ENCODE assay signal across 13 mouse cellular contexts in the genomic region with DNA sequence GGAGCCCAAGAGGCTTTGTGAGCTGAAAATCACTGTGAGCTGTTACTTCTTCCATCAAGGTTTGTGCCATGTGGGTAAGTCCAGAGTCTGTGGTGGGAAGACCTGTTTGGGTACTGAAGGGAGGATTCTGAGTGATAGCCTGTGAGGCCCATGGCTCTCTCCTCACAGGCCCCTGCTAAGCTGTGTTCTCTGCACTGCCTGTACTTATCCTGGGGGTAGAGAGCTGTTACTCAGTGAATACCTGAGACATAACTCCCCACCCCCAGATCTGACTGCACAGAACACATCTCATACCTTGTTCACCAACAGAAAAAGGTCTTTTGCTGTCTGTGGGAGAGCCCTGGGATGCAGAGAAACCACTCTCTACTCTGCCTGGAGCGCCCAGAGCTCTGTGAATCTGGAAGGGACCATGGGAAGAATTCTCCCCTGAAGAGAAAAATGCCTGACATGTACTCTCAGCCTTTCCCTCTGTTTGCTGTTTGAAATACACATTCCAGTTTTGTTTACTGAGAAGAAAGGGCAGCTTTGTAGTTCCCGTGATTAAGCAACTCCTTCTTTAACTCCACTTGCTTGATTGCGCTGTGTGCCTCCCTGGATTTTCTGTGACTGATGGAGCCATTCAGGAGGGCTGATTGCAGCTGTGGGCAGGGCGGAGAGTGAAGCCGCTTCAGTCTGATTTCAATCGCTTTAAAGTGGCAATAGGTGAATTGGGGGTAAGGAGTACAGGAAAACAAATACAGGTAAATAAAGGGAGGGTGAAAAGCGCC.
DNase-seq lines count a peak whose midpoint lies in the region; ATAC-seq and TF ChIP-seq lines count a peak whose summit lies in the region.
"Had no signal": no experiment of that assay in that cellular context is flagged by ENCODE, and none has a peak within 500 bp of the region (broad histone marks: within the 10 kb centered on the region; RNA-seq: fewer than 3 reads in every experiment).

No protein-coding gene starts in this region.

- H3K36me3 ChIP-seq in forebrain, embryonic 10.5 days (replicated peaks), result no peaks in the 10 kb centered on the region
- no peaks in the 10 kb centered on the region for H3K36me3 ChIP-seq in forebrain, embryonic 11.5 days (ENCODE audit: control insufficient read depth, insufficient read depth, low read length)
- H3K36me3 ChIP-seq in midbrain, embryonic 16.5 days (ENCODE audit: control insufficient read depth, insufficient read depth, low read length), result no peaks in the 10 kb centered on the region
- H3K36me3 ChIP-seq in midbrain, embryonic 10.5 days, result no peaks in the 10 kb centered on the region
- H3K36me3 ChIP-seq in lung, postnatal 0 days (ENCODE audit: insufficient read depth, low read length), result no peaks in the 10 kb centered on the region
- H3K36me3 ChIP-seq: stomach, embryonic 15.5 days had no signal

- H3K4me1 ChIP-seq in forebrain, embryonic 10.5 days, result peaks cover 24% of the 10 kb centered on the region
- H3K4me1 ChIP-seq in forebrain, embryonic 11.5 days (replicated peaks; ENCODE audit: control insufficient read depth, insufficient read depth, low read length), result peaks cover 4% of the 10 kb centered on the region; the same call in 1 of the 2 replicates
- peaks cover 11% of the 10 kb centered on the region for H3K4me1 ChIP-seq in midbrain, embryonic 16.5 days (ENCODE audit: control insufficient read depth, insufficient read depth, low read length)
- peaks cover 20% of the 10 kb centered on the region for H3K4me1 ChIP-seq in midbrain, embryonic 10.5 days
- no peaks in the 10 kb centered on the region for H3K4me1 ChIP-seq in lung, postnatal 0 days (ENCODE audit: insufficient read depth, low read depth, low read length)

- no peak for DNase-seq in forebrain, embryonic 10.5 days (ENCODE audit: extremely low spot score, low spot score)
- DNase-seq in forebrain, embryonic 11.5 days (ENCODE audit: low spot score), result no peak
- no peak for DNase-seq in midbrain, embryonic 10.5 days (ENCODE audit: low spot score)
- DNase-seq in lung, postnatal 0 days (ENCODE audit: low spot score), result peak; percentile 82
- no peak for DNase-seq in frontal cortex, adult 2 months (ENCODE audit: extremely low spot score in 1 of 2, low spot score in 1 of 2)
- no peak for DNase-seq in layer of hippocampus, adult 9-11 months
- DNase-seq: adrenal gland, postnatal 10 days; gastrocnemius, postnatal 14 days; kidney, postnatal 14 days; liver had no signal

- no peak overlapping the region for H3K9ac ChIP-seq in forebrain, embryonic 11.5 days (ENCODE audit: low read length)
- H3K9ac ChIP-seq in midbrain, embryonic 16.5 days (ENCODE audit: low read depth, low read length), result no peak overlapping the region
- no peak overlapping the region for H3K9ac ChIP-seq in lung, postnatal 0 days (replicated peaks; ENCODE audit: low read depth)
- H3K9ac ChIP-seq: stomach, embryonic 15.5 days had no signal

- H3K4me3 ChIP-seq in forebrain, embryonic 10.5 days, result no peak overlapping the region
- H3K4me3 ChIP-seq in forebrain, embryonic 11.5 days (ENCODE audit: low read depth, low read length), result no peak overlapping the region
- H3K4me3 ChIP-seq in midbrain, embryonic 16.5 days (ENCODE audit: low read depth, low read length), result no peak overlapping the region
- H3K4me3 ChIP-seq in midbrain, embryonic 10.5 days, result no peak overlapping the region
- no peak overlapping the region for H3K4me3 ChIP-seq in lung, postnatal 0 days (ENCODE audit: low read depth, low read length)
- H3K4me3 ChIP-seq: stomach, embryonic 15.5 days had no signal

- TF ChIP-seq CTCF in lung, postnatal 0 days (IDR thresholded peaks at IDR 0.05), result no peak

- H3K4me2 ChIP-seq in forebrain, embryonic 11.5 days (ENCODE audit: low read depth, low read length, severe bottlenecking), result no peak overlapping the region
- no peak overlapping the region for H3K4me2 ChIP-seq in midbrain, embryonic 16.5 days (ENCODE audit: low read length)
- H3K4me2 ChIP-seq in lung, postnatal 0 days (replicated peaks; ENCODE audit: low read depth, low read length), result no peak overlapping the region
- H3K4me2 ChIP-seq: stomach, embryonic 15.5 days had no signal

- peak overlapping the region; percentile 6 for H3K27ac ChIP-seq in forebrain, embryonic 10.5 days
- H3K27ac ChIP-seq in forebrain, embryonic 11.5 days (ENCODE audit: low read depth, low read length), result no peak overlapping the region
- H3K27ac ChIP-seq in midbrain, embryonic 16.5 days (ENCODE audit: low read length), result no peak overlapping the region
- no peak overlapping the region for H3K27ac ChIP-seq in midbrain, embryonic 10.5 days (replicated peaks)
- peak overlapping the region; percentile 68 for H3K27ac ChIP-seq in lung, postnatal 0 days (ENCODE audit: low read length)
- H3K27ac ChIP-seq: stomach, embryonic 15.5 days had no signal

- H3K9me3 ChIP-seq in forebrain, embryonic 10.5 days, result no peaks in the 10 kb centered on the region
- H3K9me3 ChIP-seq in forebrain, embryonic 11.5 days (ENCODE audit: control insufficient read depth, low read length), result no peaks in the 10 kb centered on the region
- no peaks in the 10 kb centered on the region for H3K9me3 ChIP-seq in midbrain, embryonic 16.5 days (replicated peaks; ENCODE audit: control insufficient read depth, low read length, poor library complexity, severe bottlenecking)
- no peaks in the 10 kb centered on the region for H3K9me3 ChIP-seq in midbrain, embryonic 10.5 days (replicated peaks)
- no peaks in the 10 kb centered on the region for H3K9me3 ChIP-seq in lung, postnatal 0 days (ENCODE audit: low read length)
- H3K9me3 ChIP-seq: stomach, embryonic 15.5 days had no signal

- 42% methylated on average over 7 of the region's 7 CpGs for WGBS in forebrain, embryonic 10.5 days
- 32% methylated on average over 7 of the region's 7 CpGs for WGBS in forebrain, embryonic 11.5 days
- 32% methylated on average over 7 of the region's 7 CpGs for WGBS in midbrain, embryonic 16.5 days
- WGBS in midbrain, embryonic 10.5 days, result 52% methylated on average over 7 of the region's 7 CpGs
- 26% methylated on average over 7 of the region's 7 CpGs for WGBS in lung, postnatal 0 days

- H3K27me3 ChIP-seq in forebrain, embryonic 10.5 days (ENCODE audit: poor library complexity, severe bottlenecking), result 0 out of 2 replicates have a peak, but pooled peaks cover 7% of the 10 kb centered on the region
- no peaks in the 10 kb centered on the region for H3K27me3 ChIP-seq in forebrain, embryonic 11.5 days (ENCODE audit: control insufficient read depth, insufficient read depth, low read length)
- no peaks in the 10 kb centered on the region; the same call in 1 of the 2 replicates for H3K27me3 ChIP-seq in midbrain, embryonic 16.5 days (ENCODE audit: control insufficient read depth, insufficient read depth, low read depth, low read length)
- H3K27me3 ChIP-seq in midbrain, embryonic 10.5 days (ENCODE audit: low read depth, poor library complexity, severe bottlenecking), result peaks cover 7% of the 10 kb centered on the region; the same call in 1 of the 2 replicates
- no peaks in the 10 kb centered on the region for H3K27me3 ChIP-seq in lung, postnatal 0 days (replicated peaks; ENCODE audit: insufficient read depth, low read length)
- H3K27me3 ChIP-seq: stomach, embryonic 15.5 days had no signal

- TF ChIP-seq EP300 in lung, postnatal 0 days (IDR thresholded peaks at IDR 0.05), result peak; percentile 95

- no peak; the same call in 1 of the 2 replicates for ATAC-seq in forebrain, embryonic 11.5 days (replicated peaks; ENCODE audit: low FRiP score)
- 0 out of 2 replicates have a peak, but pooled peaks have one; percentile 48 for ATAC-seq in midbrain, embryonic 16.5 days
- peak; percentile 88 for ATAC-seq in lung, postnatal 0 days
- no peak for ATAC-seq in inflammation-experienced regulatory T-cells, adult 6 months

Comparison
In these comparisons a context has a peak if more than half of its experiments do, and no peak if none do; other contexts are left out.
1. H3K27ac ChIP-seq: peak in forebrain, embryonic 10.5 days (single experiment) and lung, postnatal 0 days (single experiment); none in forebrain, embryonic 11.5 days (single experiment), midbrain, embryonic 16.5 days (single experiment) and midbrain, embryonic 10.5 days (single experiment).
2. ATAC-seq: peak in midbrain, embryonic 16.5 days (single experiment) and lung, postnatal 0 days (single experiment); none in forebrain, embryonic 11.5 days (single experiment) and inflammation-experienced regulatory T-cells, adult 6 months (single experiment).